ENCODE assay signal across 9 mouse cellular contexts in genomic region chr12:72664020-72664734, GRCm38 (mm10). TPM values are rescaled to one million over a fixed set of nuclear protein-coding genes. Genes with fewer than 3 reads are reported as not detected.
DNase-seq lines count a peak whose midpoint lies in the region; ATAC-seq and TF ChIP-seq lines count a peak whose summit lies in the region.
"Had no signal": no experiment of that assay in that cellular context is flagged by ENCODE, and none has a peak within 500 bp of the region (broad histone marks: within the 10 kb centered on the region; RNA-seq: fewer than 3 reads in every experiment).

No protein-coding gene starts in this region.

- no peaks in the 10 kb centered on the region for H3K9me3 ChIP-seq in embryonic facial prominence, embryonic 13.5 days

- peak overlapping the region; percentile 93 for H3K4me2 ChIP-seq in embryonic facial prominence, embryonic 13.5 days

- intact Hi-C loops in gastrocnemius, adult 2 months (cut with DNase I) = loop anchor here (2.0 to 10.0 kb wide), 4 partner anchors 29 to 871 kb away; partner anchors contain the start of genes Jkamp, L3hypdh and Pcnx4
- intact Hi-C loops in heart, postnatal 14 days (cut with DNase I) = loop anchor here (10.0 kb wide), 1 partner anchor 531 kb away; no protein-coding TSS in a partner anchor

- no peaks in the 10 kb centered on the region for H3K27me3 ChIP-seq in embryonic facial prominence, embryonic 13.5 days

- peak; percentile 41 for DNase-seq in gastrocnemius, adult 2 months
- DNase-seq in gastrocnemius, postnatal 25 days = no peak
- DNase-seq in adrenal gland, adult 2 months = peak; percentile 57
- peak; percentile 39 to 55 for DNase-seq in heart, postnatal 14 days
- peak; percentile 22 to 47 for DNase-seq in kidney, postnatal 4 days
- peak; percentile 66 for DNase-seq in lung, postnatal 10 days
- peak; percentile 8 for DNase-seq in right cerebral cortex, postnatal 25 days

- 0 out of 2 replicates have a peak, but pooled peaks have one; percentile 27 for ATAC-seq in embryonic facial prominence, embryonic 13.5 days (ENCODE audit: insufficient number of reproducible peaks, insufficient read depth, low FRiP score, low TSS enrichment, low read depth)

- TF ChIP-seq CTCF in gastrocnemius, adult 2 months (IDR thresholded peaks at IDR 0.05) = no peak

- H3K27ac ChIP-seq in gastrocnemius, adult 2 months = peak overlapping the region; percentile 95
- peak overlapping the region; percentile 66 for H3K27ac ChIP-seq in embryonic facial prominence, embryonic 13.5 days

- peaks cover 14% of the 10 kb centered on the region; the same call in 1 of the 2 replicates for H3K4me1 ChIP-seq in embryonic facial prominence, embryonic 13.5 days

- peak overlapping the region; percentile 77 for H3K9ac ChIP-seq in embryonic facial prominence, embryonic 13.5 days

- no peaks in the 10 kb centered on the region for H3K36me3 ChIP-seq in embryonic facial prominence, embryonic 13.5 days

- H3K4me3 ChIP-seq in gastrocnemius, adult 2 months = peak overlapping the region; percentile 82
- peak overlapping the region; percentile 61 for H3K4me3 ChIP-seq in embryonic facial prominence, embryonic 13.5 days

- 8% methylated on average over 28 of the region's 28 CpGs for WGBS in embryonic facial prominence, embryonic 13.5 days

RNA-seq across cellular contexts. Expression of gene Dhrs7, which starts 0.5 kb away (rescaled TPM):
- total RNA-seq in gastrocnemius, adult 2 months (2021) = 10 to 100 TPM; 11.7 to 22.5 TPM
- 10 to 100 TPM; 17.3 to 26.6 TPM for total RNA-seq in gastrocnemius, postnatal 25 days (2021)
- 100 to 1,000 TPM; 159 to 195 TPM for total RNA-seq in adrenal gland, adult 2 months (2021)
- 45.8 and 59.2 TPM in 2 replicates for polyA plus RNA-seq in adrenal gland, adult 2 months (2012; rRNA removed)
- 16.6 and 22.7 TPM in 2 replicates for polyA plus RNA-seq in embryonic facial prominence, embryonic 13.5 days (2015; fragmentation: Nextera tagmentation; extraction: Ambion mirVana)
- 100 to 1,000 TPM in 1 of 2 experiments, 10 to 100 TPM in 1; 94.6 to 114 TPM for total RNA-seq in heart, postnatal 14 days (2021)

RNA-seq across cellular contexts. Expression of gene Gm4756, which starts 14.7 kb away (rescaled TPM):
- total RNA-seq in gastrocnemius, adult 2 months (2021) = not detected
- total RNA-seq in gastrocnemius, postnatal 25 days (2021) = not detected
- under 1 TPM in 1 of 2 experiments, not detected in 1; 0.23 TPM for total RNA-seq in adrenal gland, adult 2 months (2021)
- 0.12 TPM in 1 of 2 replicates, not detected in the other for polyA plus RNA-seq in adrenal gland, adult 2 months (2012; rRNA removed)
- polyA plus RNA-seq in embryonic facial prominence, embryonic 13.5 days (2015; fragmentation: Nextera tagmentation; extraction: Ambion mirVana) = not detected in 2 replicates
- total RNA-seq in heart, postnatal 14 days (2021) = not detected
- total RNA-seq: hematopoietic stem cell, adult 5-6 weeks had no signal
